Mouse (Mus musculus) urinary bladder, postnatal 4 days (tissue): Measurements from ENCODE around the gene Plau.

Experiments used
- DNase-seq, 2 experiments: peaks; one replicate each; pipeline ENCODE4 v3.0.0; 2021 to 2022; ENCODE audit warnings: low spot score in 2 of 2

Plau gene

GRCm38 (mm10) chr14:20891941-20892402 is 55.5 kb downstream of the Plau start:
- DNase-seq, result peak in 1 of 2 experiments; percentile 19
